Mouse (Mus musculus): ENCODE results near the gene Hnrnpul2.

DNA sequence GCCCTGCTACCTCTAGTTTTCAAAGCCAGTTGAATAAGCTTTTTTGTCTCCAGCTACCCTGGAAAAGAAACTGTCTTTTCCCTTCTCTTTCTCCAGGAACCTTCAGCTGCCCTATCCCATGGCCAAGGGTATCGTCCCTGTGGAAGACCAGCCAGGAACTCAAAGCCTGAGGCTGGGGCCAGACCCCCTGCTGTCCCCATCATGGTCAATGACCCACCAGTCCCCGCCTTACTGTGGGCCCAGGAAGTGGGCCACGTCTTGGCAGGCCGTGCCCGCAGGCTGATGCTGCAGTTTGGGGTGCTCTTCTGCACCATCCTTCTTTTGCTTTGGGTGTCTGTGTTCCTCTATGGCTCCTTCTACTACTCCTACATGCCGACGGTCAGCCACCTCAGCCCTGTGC is 21.2 kb downstream of the Hnrnpul2 start:
- TF ChIP-seq POLR2A (IDR thresholded peaks at IDR 0.05; ENCODE audit: insufficient read length, low read depth) (no peak), POLR2AphosphoS2 (IDR thresholded peaks at IDR 0.05; ENCODE audit: insufficient read length, low read depth) (no peak), TCF12 (IDR thresholded peaks at IDR 0.05; ENCODE audit: insufficient read depth, poor library complexity, severe bottlenecking) (no peak), SRF (IDR thresholded peaks at IDR 0.05; ENCODE audit: control insufficient read depth, insufficient read length, low read depth) (no peak), MYOG (IDR thresholded peaks at IDR 0.05; ENCODE audit: control insufficient read depth in 1 of 3, insufficient read depth in 1 of 3, insufficient read length in 2 of 3, low read depth in 2 of 3) (no peak), MAX (IDR thresholded peaks at IDR 0.05; ENCODE audit: low read depth) (no peak), USF1 (IDR thresholded peaks at IDR 0.05; ENCODE audit: low read depth) (no peak), TCF3 (IDR thresholded peaks at IDR 0.05; ENCODE audit: insufficient read length, low read depth) (no peak), MYOD1 (IDR thresholded peaks at IDR 0.05; ENCODE audit: control insufficient read depth in 1 of 3, insufficient read length in 2 of 3, low read depth in 2 of 3) (no peak)

All from myocyte (in vitro differentiated cells).